Mouse (Mus musculus) neural tube, embryonic 14.5 days (tissue): Measurements from ENCODE around the gene Tsga13. TPM values are rescaled to one million over a fixed set of nuclear protein-coding genes. Genes with fewer than 3 reads are reported as not detected.

ENCODE experiments used
- ATAC-seq: fragments of 200-750 bp; cut with Nextera tagmentation; 2 replicates; pipeline ENCODE4 v1.8.0; 2017; ENCODE audit warnings: low read depth, mild to moderate bottlenecking, moderate TSS enrichment, moderate library complexity
- H3K27ac ChIP-seq: fragments of 300-500 bp; sonication (generic); 2 replicates; pipeline ENCODE4 v1.5.1; 2014; ENCODE audit warnings: low read depth, mild to moderate bottlenecking, control low read depth, low read length, moderate library complexity, mixed read lengths
- H3K27me3 ChIP-seq: fragments of 300-500 bp; sonication (generic); 2 replicates; pipeline ENCODE4 v1.6.1; 2014; ENCODE audit warnings: low read length; ENCODE audit not compliant: control insufficient read depth, insufficient read depth
- H3K36me3 ChIP-seq: fragments of 300-500 bp; sonication (generic); 2 replicates; pipeline ENCODE4 v1.6.1; 2014; ENCODE audit warnings: low read length, mixed read lengths; ENCODE audit not compliant: control insufficient read depth, insufficient read depth
- H3K4me1 ChIP-seq: fragments of 300-500 bp; sonication (generic); 2 replicates; pipeline ENCODE4 v1.6.1; 2014; ENCODE audit warnings: low read length; ENCODE audit not compliant: control insufficient read depth, insufficient read depth
- H3K4me2 ChIP-seq: fragments of 300-500 bp; sonication (generic); 2 replicates; pipeline ENCODE4 v1.6.1; 2014; ENCODE audit warnings: mild to moderate bottlenecking, low read depth, low read length, control low read depth
- H3K4me3 ChIP-seq: fragments of 300-500 bp; sonication (generic); 2 replicates; pipeline ENCODE4 v1.5.1; 2014; ENCODE audit warnings: low read depth, low read length, control low read depth, mixed read lengths
- H3K9ac ChIP-seq: fragments of 300-500 bp; sonication (generic); replicated peaks from 2 replicates; pipeline ENCODE4 v1.6.1; 2014; ENCODE audit warnings: low read depth, mild to moderate bottlenecking, control low read depth, low read length, mixed read lengths
- H3K9me3 ChIP-seq: fragments of 300-500 bp; sonication (generic); 2 replicates; pipeline ENCODE4 v1.6.1; 2016; ENCODE audit warnings: low read length; ENCODE audit not compliant: control insufficient read depth
- WGBS: fragments of 180-500 bp; shearing (Covaris S2); extraction: QIAGEN DNeasy Blood & Tissue Kit; methylation state at CpG from one replicate; pipeline ENCODE4 v1.1.7; 2014; 5-methylcytosine and 5-hydroxymethylcytosine counted together
- polyA plus RNA-seq: library from polyadenylated mRNA; unstranded; fragments of >200 nt; fragmentation: Nextera tagmentation; extraction: Ambion mirVana; gene quantifications from 2 replicates; pipeline ENCODE4 v1.2.1, GENCODE M21; 2014

The Tsga13 gene
- polyA plus RNA-seq, 1 experiment from 2014 or later: not detected

DNA sequence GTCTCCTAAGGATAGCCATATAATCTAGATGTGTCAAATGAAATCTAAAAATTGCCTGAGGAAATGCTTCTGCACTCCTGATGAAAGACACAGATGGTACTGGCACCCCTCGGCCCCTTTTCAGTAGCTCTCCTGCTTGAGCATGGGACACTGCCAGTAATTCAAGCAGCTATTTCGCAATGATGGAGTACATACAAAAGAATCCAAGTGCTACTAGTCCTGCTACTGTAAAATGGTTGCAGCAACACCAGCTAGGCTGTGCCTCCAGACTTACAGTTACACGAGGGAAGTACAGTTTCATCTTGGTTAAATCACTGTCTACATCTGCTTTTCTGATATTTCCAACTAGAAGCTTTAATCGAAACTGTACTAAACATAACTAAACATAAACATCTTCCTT, 31.9 kb downstream of the Tsga13 start:
- WGBS: 78% methylated on average over 4 of the region's 4 CpGs
- H3K4me3 ChIP-seq: no peak overlapping the region
- H3K36me3 ChIP-seq: peaks cover 5% of the 10 kb centered on the region; the same call in 1 of the 2 replicates
- no peaks in the 10 kb centered on the region for H3K4me1 ChIP-seq
- H3K9me3 ChIP-seq: no peaks in the 10 kb centered on the region
- H3K27me3 ChIP-seq: no peaks in the 10 kb centered on the region
- H3K9ac ChIP-seq: no peak overlapping the region
- no peak overlapping the region for H3K4me2 ChIP-seq
- ATAC-seq: no peak
- H3K27ac ChIP-seq: no peak overlapping the region

DNA sequence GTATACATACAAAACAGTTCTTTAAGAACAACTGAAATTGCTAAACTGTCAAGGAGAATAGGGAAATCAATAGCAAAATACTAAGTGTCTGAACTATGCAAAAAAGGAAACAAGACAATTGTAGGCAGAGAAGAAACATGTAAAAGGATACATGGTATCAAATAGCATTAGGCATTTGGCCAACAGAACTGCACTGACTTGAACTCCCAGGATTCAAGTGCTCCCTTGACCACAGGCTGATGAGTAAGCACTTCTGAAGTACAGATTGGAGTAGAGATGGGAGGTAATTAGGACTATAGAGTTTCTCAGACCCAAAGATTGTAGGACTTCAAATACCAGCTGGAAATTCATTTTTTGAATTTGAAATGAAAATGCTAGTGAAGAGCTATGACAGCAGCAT, 38.7 kb downstream of the Tsga13 start:
- Histone ChIP-seq H3K27ac (no peak overlapping the region), H3K27me3 (no peaks in the 10 kb centered on the region), H3K9me3 (no peaks in the 10 kb centered on the region), H3K9ac (no peak overlapping the region), H3K36me3 (peaks cover 3% of the 10 kb centered on the region; the same call in 1 of the 2 replicates), H3K4me2 (no peak overlapping the region), H3K4me1 (no peaks in the 10 kb centered on the region), H3K4me3 (no peak overlapping the region)
- ATAC-seq: no peak

- H3K9me3 ChIP-seq: no peaks in the 10 kb centered on the region
- no peak overlapping the region for H3K27ac ChIP-seq
- no peaks in the 10 kb centered on the region for H3K36me3 ChIP-seq
- ATAC-seq: no peak
- H3K4me1 ChIP-seq: no peaks in the 10 kb centered on the region
- 100% methylated on average over 1 of the region's 1 CpGs for WGBS
- no peak overlapping the region for H3K4me2 ChIP-seq
- no peak overlapping the region for H3K4me3 ChIP-seq
- H3K27me3 ChIP-seq: no peaks in the 10 kb centered on the region
- H3K9ac ChIP-seq: no peak overlapping the region
Observed at GRCm38 (mm10) chr6:30866501-30866900, 48.9 kb downstream of the Tsga13 start.

- H3K36me3 ChIP-seq: no peaks in the 10 kb centered on the region
- no peaks in the 10 kb centered on the region for H3K9me3 ChIP-seq
- ATAC-seq: no peak
- 79% methylated on average over 3 of the region's 3 CpGs for WGBS
- no peak overlapping the region for H3K4me2 ChIP-seq
- no peaks in the 10 kb centered on the region for H3K4me1 ChIP-seq
- no peaks in the 10 kb centered on the region for H3K27me3 ChIP-seq
- no peak overlapping the region for H3K27ac ChIP-seq
- H3K9ac ChIP-seq: no peak overlapping the region
- H3K4me3 ChIP-seq: no peak overlapping the region
Observed at GRCm38 (mm10) chr6:30865031-30865678, 50.2 kb downstream of the Tsga13 start.

DNA sequence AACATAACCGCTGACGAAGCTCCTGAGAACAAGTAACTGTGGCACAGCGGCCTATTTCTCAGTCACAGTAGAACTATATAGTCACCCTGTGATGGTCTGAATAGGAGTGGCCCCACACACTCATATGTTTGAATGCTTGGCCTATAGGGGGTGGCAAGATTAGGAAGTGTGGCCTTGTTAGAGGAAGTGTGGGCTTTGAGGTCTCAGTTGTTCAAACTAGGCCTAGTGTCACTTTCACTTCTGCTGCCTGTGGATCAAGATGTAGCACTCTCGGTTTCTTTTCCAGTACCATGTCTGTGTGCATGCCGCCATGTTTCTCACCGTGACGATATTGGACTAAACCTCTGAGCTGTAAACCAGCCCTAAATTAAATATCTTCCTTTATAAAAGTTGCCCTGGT, 59.4 kb downstream of the Tsga13 start:
- Histone ChIP-seq H3K36me3 (peaks cover 4% of the 10 kb centered on the region; the same call in 1 of the 2 replicates), H3K27ac (no peak overlapping the region), H3K4me3 (no peak overlapping the region), H3K9ac (no peak overlapping the region), H3K27me3 (no peaks in the 10 kb centered on the region), H3K4me1 (no peaks in the 10 kb centered on the region), H3K9me3 (no peaks in the 10 kb centered on the region), H3K4me2 (no peak overlapping the region)
- ATAC-seq: no peak
- 96% methylated on average over 7 of the region's 7 CpGs for WGBS

DNA sequence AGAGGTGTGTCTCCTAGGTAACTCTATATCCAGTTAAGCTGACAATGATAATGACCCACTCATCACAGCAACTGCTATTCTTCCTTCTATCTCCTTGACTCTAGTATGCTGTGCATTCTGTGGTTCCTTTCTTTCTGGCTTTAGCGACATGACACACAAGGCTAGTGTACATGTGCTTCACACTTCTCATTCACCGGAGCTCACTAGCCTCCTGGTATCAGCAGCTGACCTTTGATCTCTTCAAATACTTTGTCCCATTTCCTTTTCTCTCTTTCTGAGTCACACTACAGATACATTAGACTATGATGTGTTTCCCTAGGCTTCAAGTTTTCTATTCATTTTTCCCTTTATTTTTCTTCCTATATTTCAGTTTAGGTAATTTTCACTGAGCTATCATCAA, 60.2 kb downstream of the Tsga13 start:
- Histone ChIP-seq H3K4me1 (no peaks in the 10 kb centered on the region), H3K4me3 (no peak overlapping the region), H3K4me2 (no peak overlapping the region), H3K27ac (no peak overlapping the region), H3K36me3 (peaks cover 4% of the 10 kb centered on the region; the same call in 1 of the 2 replicates), H3K9ac (no peak overlapping the region), H3K9me3 (no peaks in the 10 kb centered on the region), H3K27me3 (no peaks in the 10 kb centered on the region)
- 96% methylated on average over 2 of the region's 2 CpGs for WGBS
- ATAC-seq: no peak

DNA sequence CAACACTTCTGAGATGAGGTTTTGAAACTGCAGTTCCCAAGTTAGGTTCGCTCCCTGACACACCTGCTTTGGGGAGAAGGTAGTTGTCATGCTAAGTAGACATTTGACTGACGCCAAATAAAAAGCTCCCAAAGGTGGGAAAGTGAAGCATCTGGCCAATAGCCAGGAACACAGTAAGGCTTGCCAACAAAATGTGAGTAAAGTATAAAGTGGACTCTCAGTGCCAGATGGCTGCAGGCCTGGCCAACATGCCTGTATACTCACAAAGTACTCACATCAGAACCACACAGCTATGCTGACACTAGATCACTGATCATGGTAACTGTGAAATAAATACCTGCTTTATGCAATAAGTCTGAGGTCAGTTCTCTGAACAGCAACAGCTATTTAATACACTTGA, 65.6 kb downstream of the Tsga13 start:
- Histone ChIP-seq H3K9me3 (no peaks in the 10 kb centered on the region), H3K9ac (no peak overlapping the region), H3K36me3 (peaks cover 3% of the 10 kb centered on the region; the same call in 1 of the 2 replicates), H3K4me3 (no peak overlapping the region), H3K4me1 (no peaks in the 10 kb centered on the region), H3K27ac (no peak overlapping the region), H3K27me3 (no peaks in the 10 kb centered on the region), H3K4me2 (no peak overlapping the region)
- ATAC-seq: no peak
- 71% methylated on average over 2 of the region's 2 CpGs for WGBS

Other genes with a start within 250 kb of the Tsga13 start
- gene Cep41, start 221.8 kb downstream of the Tsga13 start, polyA plus RNA-seq: 12.1 and 12.6 TPM in 2 replicates
- 353 and 390 TPM in 2 replicates for gene Mest, start 192.0 kb downstream of the Tsga13 start, polyA plus RNA-seq
- 35.5 and 48.9 TPM in 2 replicates for gene Copg2, start 18.8 kb downstream of the Tsga13 start, polyA plus RNA-seq
- gene Klf14, start 43.5 kb upstream of the Tsga13 start, polyA plus RNA-seq: 0.22 and 0.25 TPM in 2 replicates